Mouse (Mus musculus) thymus, adult 2 months (tissue): ENCODE data around the gene 1190005I06Rik. TPM values are rescaled to one million over a fixed set of nuclear protein-coding genes. Genes with fewer than 3 reads are reported as not detected.

Source experiments
- DNase-seq: peaks from one replicate; pipeline ENCODE4 v3.0.0; 2021
- H3K27ac ChIP-seq: fragments of 200-500 bp; 2 replicates; pipeline ENCODE4 v1.5.1; 2012; ENCODE audit warnings: low read length, control low read depth; ENCODE audit not compliant: control insufficient read depth, insufficient read depth
- H3K27me3 ChIP-seq: fragments of 200-500 bp; 2 replicates; pipeline ENCODE4 v1.6.1; 2012; ENCODE audit warnings: mild to moderate bottlenecking, low read length, moderate library complexity, mixed read lengths; ENCODE audit not compliant: control insufficient read depth, insufficient read depth
- H3K36me3 ChIP-seq: fragments of 200-500 bp; 2 replicates; pipeline ENCODE4 v1.6.1; 2012; ENCODE audit warnings: mild to moderate bottlenecking, low read length, moderate library complexity; ENCODE audit not compliant: control insufficient read depth, insufficient read depth
- H3K4me1 ChIP-seq: fragments of 200-500 bp; replicated peaks from 2 replicates; pipeline ENCODE4 v1.6.1; 2012; ENCODE audit warnings: low read length; ENCODE audit not compliant: control insufficient read depth, insufficient read depth
- H3K4me3 ChIP-seq: fragments of 200-500 bp; 2 replicates; pipeline ENCODE4 v1.5.1; 2012; ENCODE audit warnings: mild to moderate bottlenecking, low read length, control low read depth, moderate library complexity; ENCODE audit not compliant: control insufficient read depth, insufficient read depth
- CTCF ChIP-seq: fragments of 200-500 bp; IDR thresholded peaks from 2 replicates; pipeline ENCODE4 v1.5.1; 2012; ENCODE audit warnings: mild to moderate bottlenecking, control low read depth, low read length, moderate library complexity, borderline replicate concordance; ENCODE audit not compliant: control insufficient read depth, poor library complexity, insufficient read depth; ENCODE audit errors: extremely low read depth
- POLR2A ChIP-seq: fragments of 200-500 bp; IDR thresholded peaks from 2 replicates; pipeline ENCODE4 v1.6.1; 2012; ENCODE audit warnings: mild to moderate bottlenecking, low read length, control low read depth, moderate library complexity; ENCODE audit not compliant: control insufficient read depth, poor library complexity, insufficient read depth; ENCODE audit errors: extremely low read depth
- WGBS: fragments of 180-500 bp; shearing (Covaris S2); methylation state at CpG from one replicate; pipeline ENCODE4 v1.1.7; 2018; 5-methylcytosine and 5-hydroxymethylcytosine counted together
- polyA plus RNA-seq: library from polyadenylated mRNA; depleted of rRNA; stranded (reverse); fragments of >200 nt; gene quantifications from 2 replicates; pipeline ENCODE4 v1.2.3, GENCODE M21; 2012

1190005I06Rik gene
- polyA plus RNA-seq, 1 experiment = 5.6 TPM

GRCm38 (mm10) chr8:120632969-120633664 lies 14.3 kb downstream of the 1190005I06Rik start:
- WGBS = 74% methylated on average over 17 of the region's 17 CpGs
- TF ChIP-seq POLR2A = no peak
- no peak for TF ChIP-seq CTCF
- H3K4me3 ChIP-seq = no peak overlapping the region

GRCm38 (mm10) chr8:120631441-120632375 lies 15.7 kb downstream of the 1190005I06Rik start:
- 91% methylated on average over 21 of the region's 21 CpGs for WGBS
- peaks cover 16% of the 10 kb centered on the region for H3K4me1 ChIP-seq
- TF ChIP-seq POLR2A (no peak), CTCF (no peak)
- H3K4me3 ChIP-seq = no peak overlapping the region
- H3K27ac ChIP-seq = no peak overlapping the region
- DNase-seq = no peak
- H3K36me3 ChIP-seq = no peaks in the 10 kb centered on the region
- H3K27me3 ChIP-seq = no peaks in the 10 kb centered on the region

More at GRCm38 (mm10) chr8:120632969-120633664, 14.3 kb downstream of the 1190005I06Rik start:
- Histone ChIP-seq H3K27me3 (no peaks in the 10 kb centered on the region), H3K4me1 (peaks cover 16% of the 10 kb centered on the region), H3K27ac (no peak overlapping the region), H3K36me3 (no peaks in the 10 kb centered on the region)
- DNase-seq = no peak

DNA sequence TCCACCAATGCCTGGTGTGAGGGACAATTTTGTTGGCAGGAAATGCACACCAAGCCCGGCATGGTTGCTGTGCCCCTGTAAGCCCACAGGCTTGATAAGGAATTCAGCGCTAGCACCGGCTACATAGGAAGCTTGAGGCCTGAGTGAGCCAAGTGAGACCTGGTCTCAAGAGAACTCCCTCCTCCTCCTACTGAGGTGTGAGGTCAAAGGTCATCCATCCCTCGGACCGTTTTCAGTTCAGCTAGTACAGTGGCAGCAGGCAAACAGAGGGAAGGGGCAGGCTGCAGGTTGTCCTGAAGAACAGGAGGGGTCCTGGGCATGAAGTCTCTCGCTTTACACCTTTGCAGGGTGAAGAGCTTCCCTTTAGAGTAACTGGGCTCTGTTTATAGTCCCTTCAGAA lies 16.6 kb downstream of the 1190005I06Rik start:
- peaks cover 16% of the 10 kb centered on the region for H3K4me1 ChIP-seq
- H3K27me3 ChIP-seq = no peaks in the 10 kb centered on the region
- no peaks in the 10 kb centered on the region for H3K36me3 ChIP-seq
- 88% methylated on average over 6 of the region's 6 CpGs for WGBS
- no peak overlapping the region for H3K27ac ChIP-seq
- no peak for DNase-seq
- TF ChIP-seq POLR2A = no peak
- TF ChIP-seq CTCF = no peak
- H3K4me3 ChIP-seq = no peak overlapping the region

DNA sequence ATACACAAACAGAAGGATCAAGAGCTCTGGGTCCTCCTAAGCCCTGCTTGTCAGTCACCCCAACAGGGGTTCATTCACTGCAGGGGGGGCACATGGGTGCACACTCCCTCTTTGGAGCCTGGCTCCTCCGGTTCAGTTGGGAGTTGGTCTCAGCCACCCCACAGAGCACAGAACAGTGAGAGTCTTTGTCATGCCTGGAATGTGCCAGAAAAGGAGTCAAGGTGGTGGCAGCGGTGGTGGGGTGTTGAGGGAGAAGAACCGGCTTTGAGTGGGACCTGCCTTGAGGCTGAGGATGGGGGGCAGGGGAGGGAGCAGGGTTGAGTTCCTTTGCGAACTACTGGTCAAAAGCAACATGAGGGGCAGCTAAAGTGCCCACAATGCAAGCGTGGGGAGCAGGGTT lies 17.4 kb downstream of the 1190005I06Rik start:
- 91% methylated on average over 5 of the region's 5 CpGs for WGBS

DNA sequence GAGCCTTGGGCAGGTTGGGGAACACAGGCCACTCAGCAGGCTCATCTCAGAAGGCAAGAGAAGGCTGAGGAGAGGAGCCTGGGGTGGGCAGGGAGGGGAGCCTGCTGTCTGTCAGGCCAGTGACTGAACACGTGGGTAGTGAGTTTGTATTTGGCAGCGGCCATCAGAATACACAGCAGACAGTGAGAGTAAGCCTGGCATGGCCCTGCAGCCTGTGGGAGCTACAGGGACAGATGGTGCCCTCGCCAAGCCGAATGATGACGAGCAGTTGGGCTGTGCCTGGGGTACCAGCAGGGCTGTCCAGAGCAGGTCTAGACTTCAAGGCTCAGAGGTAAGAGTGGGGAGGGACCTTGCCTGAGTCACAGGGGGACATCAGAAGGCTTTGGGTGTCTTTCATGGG lies 20.1 kb downstream of the 1190005I06Rik start:
- WGBS = 94% methylated on average over 5 of the region's 5 CpGs
- Histone ChIP-seq H3K4me1 (peaks cover 3% of the 10 kb centered on the region; the same call in 1 of the 2 replicates), H3K36me3 (no peaks in the 10 kb centered on the region), H3K27ac (no peak overlapping the region), H3K4me3 (no peak overlapping the region), H3K27me3 (no peaks in the 10 kb centered on the region)
- TF ChIP-seq CTCF (no peak), POLR2A (no peak)
- DNase-seq = no peak

More for the DNA sequence above, 17.4 kb downstream of the 1190005I06Rik start:
- Histone ChIP-seq H3K36me3 (no peaks in the 10 kb centered on the region), H3K27ac (no peak overlapping the region), H3K4me1 (peaks cover 16% of the 10 kb centered on the region), H3K27me3 (no peaks in the 10 kb centered on the region), H3K4me3 (no peak overlapping the region)
- DNase-seq = no peak
- TF ChIP-seq CTCF (no peak), POLR2A (no peak)

DNA sequence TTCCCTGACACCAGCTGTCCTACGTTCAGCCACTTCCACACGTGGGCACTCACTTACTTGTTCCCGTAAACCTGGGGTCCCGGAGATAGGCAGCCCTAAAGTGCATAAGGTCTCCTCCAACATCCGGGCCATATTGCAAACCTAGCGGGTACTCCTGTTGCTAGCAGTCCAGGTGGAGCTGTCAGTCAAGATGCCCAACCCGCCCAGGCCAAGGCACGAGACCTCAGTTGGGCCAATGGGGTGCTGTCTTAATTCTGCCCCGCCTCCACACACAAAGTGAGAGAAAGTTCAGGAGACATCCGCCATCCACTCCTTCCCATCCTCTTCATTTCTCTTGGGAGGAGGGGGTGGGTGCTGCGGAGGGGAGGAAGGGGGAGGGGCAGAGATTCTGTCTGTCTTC lies 21.0 kb downstream of the 1190005I06Rik start:
- no peak overlapping the region for H3K27ac ChIP-seq
- WGBS = 93% methylated on average over 11 of the region's 11 CpGs
- no peak for DNase-seq
- H3K27me3 ChIP-seq = no peaks in the 10 kb centered on the region
- no peak for TF ChIP-seq POLR2A
- TF ChIP-seq CTCF = no peak
- peaks cover 3% of the 10 kb centered on the region; the same call in 1 of the 2 replicates for H3K4me1 ChIP-seq
- no peak overlapping the region for H3K4me3 ChIP-seq
- H3K36me3 ChIP-seq = no peaks in the 10 kb centered on the region

DNA sequence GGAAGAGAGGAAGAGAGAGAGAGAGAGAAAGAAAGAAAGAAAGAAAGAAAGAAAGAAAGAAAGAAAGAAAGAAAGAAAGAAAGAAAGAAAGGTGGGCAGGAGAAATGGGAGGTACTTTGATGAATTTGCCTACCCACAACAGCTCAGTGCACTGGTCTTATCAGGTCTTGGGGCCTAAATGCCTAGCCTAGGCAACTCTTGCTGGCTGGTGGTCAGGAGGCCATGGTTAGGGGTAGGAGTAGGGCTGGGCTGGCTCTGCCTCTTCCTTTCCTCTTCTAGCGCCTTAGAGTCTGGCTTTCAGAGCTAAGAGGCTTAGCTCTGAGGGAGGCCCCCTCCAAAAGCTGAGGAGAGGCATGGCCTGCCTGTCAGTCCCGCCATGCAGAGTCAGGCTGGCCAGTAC lies 23.8 kb downstream of the 1190005I06Rik start:
- DNase-seq = no peak
- TF ChIP-seq POLR2A (no peak), CTCF (no peak)
- no peaks in the 10 kb centered on the region for H3K4me1 ChIP-seq
- H3K36me3 ChIP-seq = no peaks in the 10 kb centered on the region
- no peak overlapping the region for H3K27ac ChIP-seq
- 55% methylated on average over 2 of the region's 2 CpGs for whole genome bisulfite sequencing
- no peak overlapping the region for H3K4me3 ChIP-seq
- H3K27me3 ChIP-seq = no peaks in the 10 kb centered on the region
